Mouse (Mus musculus) ES-Bruce4 (cell line): Measurements from ENCODE around the gene Nenf. TPM values are rescaled to one million over a fixed set of nuclear protein-coding genes. Genes with fewer than 3 reads are reported as not detected.
A peak's percentile ranks its signal among the peaks of the same experiment; 100 is the strongest.

ENCODE experiments used
- H3K27ac ChIP-seq: 2 replicates; pipeline ENCODE4 v1.5.1; 2012; ENCODE audit warnings: low read length, inconsistent platforms; ENCODE audit not compliant: insufficient read depth
- H3K27me3 ChIP-seq: 2 replicates; pipeline ENCODE4 v1.6.1; 2012; ENCODE audit warnings: mild to moderate bottlenecking, low read length, inconsistent platforms; ENCODE audit not compliant: control insufficient read depth, poor library complexity, insufficient read depth, severe bottlenecking
- H3K36me3 ChIP-seq: 2 replicates; pipeline ENCODE4 v1.6.1; 2012; ENCODE audit warnings: inconsistent platforms, mild to moderate bottlenecking, low read length, moderate library complexity; ENCODE audit not compliant: control insufficient read depth, poor library complexity, insufficient read depth, severe bottlenecking
- H3K4me1 ChIP-seq: one replicate; pipeline ENCODE4 v1.8.1; 2011; ENCODE audit warnings: low read length; ENCODE audit not compliant: control insufficient read depth, insufficient read depth
- H3K4me3 ChIP-seq: 2 replicates; pipeline ENCODE4 v1.5.1; 2011; ENCODE audit warnings: low read depth, mild to moderate bottlenecking, low read length
- H3K9ac ChIP-seq: 2 replicates; pipeline ENCODE4 v1.6.1; 2012; ENCODE audit warnings: low read depth, mild to moderate bottlenecking, inconsistent platforms; ENCODE audit not compliant: poor library complexity, severe bottlenecking
- H3K9me3 ChIP-seq: replicated peaks from 2 replicates; pipeline ENCODE4 v1.6.1; 2012; ENCODE audit warnings: mild to moderate bottlenecking, low read length, inconsistent platforms; ENCODE audit not compliant: control insufficient read depth, poor library complexity, insufficient read depth, severe bottlenecking
- CTCF ChIP-seq: IDR thresholded peaks from one replicate; pipeline ENCODE4 v1.8.1; 2011; ENCODE audit warnings: low read depth, low read length
- EP300 ChIP-seq: IDR thresholded peaks from 2 replicates; pipeline ENCODE4 v1.6.1; 2011; ENCODE audit warnings: low read depth, low read length; ENCODE audit not compliant: insufficient read depth
- POLR2A ChIP-seq: IDR thresholded peaks from one replicate; pipeline ENCODE4 v1.8.1; 2011; ENCODE audit warnings: low read length; ENCODE audit not compliant: insufficient read depth
- polyA plus RNA-seq: library from polyadenylated mRNA; stranded (reverse); fragments of >200 nt; gene quantifications from 2 replicates; pipeline ENCODE4 v1.2.4, GENCODE M21; 2011; ENCODE audit warnings: low read depth; ENCODE audit not compliant: missing spikeins, insufficient read depth, insufficient read length

Nenf gene
- polyA plus RNA-seq, 1 experiment = 19.9 TPM

DNA sequence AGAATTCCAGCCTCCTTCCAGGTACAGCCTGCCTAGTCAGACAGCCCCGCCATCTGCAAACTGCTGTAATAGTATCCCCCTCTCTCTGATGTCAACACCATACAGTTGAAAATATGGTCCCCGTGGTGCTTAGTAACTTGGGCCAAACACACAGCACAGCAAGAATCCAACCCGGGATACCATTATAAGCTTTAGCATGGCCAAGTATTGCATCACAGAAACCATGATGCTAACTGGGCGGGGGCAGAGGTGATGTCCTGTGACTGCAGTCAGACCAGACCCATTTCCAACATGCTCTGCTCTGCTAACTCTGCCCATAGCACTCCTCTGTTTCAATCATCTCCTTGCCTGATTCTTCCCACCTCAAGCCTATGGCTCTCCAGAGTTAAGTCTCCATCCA, 4.1 kb downstream of the Nenf start:
- Histone ChIP-seq H3K36me3 (no peaks in the 10 kb centered on the region), H3K4me1 (no peaks in the 10 kb centered on the region), H3K9me3 (no peaks in the 10 kb centered on the region), H3K27ac (no peak overlapping the region), H3K4me3 (no peak overlapping the region), H3K27me3 (no peaks in the 10 kb centered on the region), H3K9ac (no peak overlapping the region)
- TF ChIP-seq POLR2A (no peak), CTCF (no peak), EP300 (no peak)

- Histone ChIP-seq H3K9ac (no peak overlapping the region), H3K27me3 (no peaks in the 10 kb centered on the region), H3K36me3 (no peaks in the 10 kb centered on the region), H3K4me3 (no peak overlapping the region), H3K9me3 (no peaks in the 10 kb centered on the region), H3K27ac (no peak overlapping the region), H3K4me1 (no peaks in the 10 kb centered on the region)
- TF ChIP-seq EP300 (no peak), CTCF (no peak), POLR2A (no peak)
These were observed 4.8 kb downstream of the Nenf start for GRCm38 (mm10) chr1:191313158-191313557.

DNA sequence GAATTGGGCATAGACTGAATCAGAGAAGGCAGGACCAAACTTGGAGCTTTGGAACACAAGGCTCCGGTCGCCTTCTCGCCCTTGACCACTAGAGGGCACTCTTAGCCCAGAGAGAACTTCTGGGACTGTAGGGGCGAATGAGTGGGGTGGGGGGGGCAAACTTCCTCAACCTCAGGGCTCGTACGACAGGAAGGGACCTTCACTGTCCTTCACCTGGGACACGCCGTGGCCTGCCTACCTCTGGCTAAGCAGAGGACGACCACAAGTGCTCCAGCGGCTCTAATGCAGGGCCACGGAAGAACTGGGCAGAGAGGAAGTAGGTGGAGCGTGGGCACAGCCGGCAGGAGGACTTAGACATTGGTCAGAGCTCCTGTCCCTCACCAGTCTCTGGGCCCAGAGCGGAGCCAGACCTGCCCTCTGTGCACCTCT, 5.5 kb downstream of the Nenf start:
- H3K9ac ChIP-seq = peak overlapping the region; percentile 4; the same call in 1 of the 2 replicates
- H3K9me3 ChIP-seq = no peaks in the 10 kb centered on the region
- peak overlapping the region; percentile 54 for H3K4me3 ChIP-seq
- no peaks in the 10 kb centered on the region for H3K27me3 ChIP-seq
- TF ChIP-seq EP300 (no peak), CTCF (peak; percentile 91), POLR2A (no peak)
- H3K36me3 ChIP-seq = no peaks in the 10 kb centered on the region
- no peak overlapping the region for H3K27ac ChIP-seq
- H3K4me1 ChIP-seq = no peaks in the 10 kb centered on the region

GRCm38 (mm10) chr1:191311296-191311898, 6.6 kb downstream of the Nenf start:
- Histone ChIP-seq H3K27me3 (no peaks in the 10 kb centered on the region), H3K9ac (no peak overlapping the region), H3K4me1 (no peaks in the 10 kb centered on the region), H3K9me3 (no peaks in the 10 kb centered on the region), H3K36me3 (no peaks in the 10 kb centered on the region), H3K27ac (no peak overlapping the region), H3K4me3 (no peak overlapping the region)
- no peak for TF ChIP-seq POLR2A
- TF ChIP-seq CTCF = no peak
- TF ChIP-seq EP300 = no peak

DNA sequence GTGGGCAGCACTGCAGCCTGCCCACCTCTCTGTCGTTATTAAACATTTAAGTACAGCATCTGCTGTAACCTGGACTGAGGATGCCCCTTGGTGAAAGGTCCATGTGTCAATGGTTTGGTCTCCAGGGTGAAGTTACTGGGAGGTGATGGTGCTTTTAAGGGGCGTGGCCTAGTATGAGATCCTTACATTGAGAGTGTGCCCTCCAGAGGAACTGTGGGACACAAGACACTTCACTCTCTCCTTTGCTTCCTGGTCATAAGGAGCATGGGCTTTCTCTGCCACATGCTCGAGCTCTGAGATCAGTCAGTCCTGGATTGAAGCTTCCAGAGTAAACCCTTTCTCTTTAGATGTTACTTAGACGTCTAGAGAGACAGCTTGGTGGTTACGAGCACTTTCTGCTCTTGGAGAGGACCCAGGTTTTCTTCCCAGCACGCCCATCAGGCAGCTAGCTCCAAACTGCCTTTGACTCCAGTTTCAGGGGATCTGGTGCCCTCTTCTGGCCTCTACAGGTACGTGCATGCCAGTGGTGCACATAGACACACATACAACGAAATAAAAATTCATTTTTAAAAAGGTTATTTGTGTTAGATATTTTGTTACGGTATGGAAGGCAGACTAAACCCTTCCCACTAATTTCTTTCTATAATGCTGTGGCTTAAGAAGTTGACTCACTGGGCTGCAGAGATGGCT, 10.1 kb downstream of the Nenf start:
- no peaks in the 10 kb centered on the region for H3K4me1 ChIP-seq
- no peak overlapping the region for H3K9ac ChIP-seq
- no peak overlapping the region for H3K4me3 ChIP-seq
- no peak overlapping the region for H3K27ac ChIP-seq
- TF ChIP-seq EP300 (no peak), CTCF (peak; percentile 67)
- H3K27me3 ChIP-seq = no peaks in the 10 kb centered on the region
- H3K9me3 ChIP-seq = no peaks in the 10 kb centered on the region
- H3K36me3 ChIP-seq = no peaks in the 10 kb centered on the region

DNA sequence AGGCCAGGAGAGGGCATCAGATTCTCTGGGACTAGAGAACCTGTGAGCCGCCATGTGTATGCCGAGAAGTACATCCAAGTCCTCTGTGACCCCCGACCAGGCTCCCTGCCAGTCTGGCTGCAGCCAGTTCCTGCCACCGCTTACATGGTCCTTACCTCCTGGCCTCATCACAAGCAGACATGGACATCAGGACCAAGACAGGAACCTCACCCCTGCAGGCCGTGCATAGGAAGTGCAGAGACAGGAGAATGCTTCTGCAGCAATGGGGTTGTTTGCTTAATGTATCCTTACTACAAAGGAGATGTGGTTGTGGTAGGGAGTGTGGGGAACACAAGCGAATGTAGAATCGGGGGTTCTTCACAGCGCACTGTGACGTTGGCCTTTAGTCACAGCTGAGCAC, 11.7 kb downstream of the Nenf start:
- Histone ChIP-seq H3K9ac (no peak overlapping the region), H3K4me1 (no peaks in the 10 kb centered on the region), H3K4me3 (no peak overlapping the region), H3K36me3 (no peaks in the 10 kb centered on the region), H3K27ac (no peak overlapping the region), H3K27me3 (no peaks in the 10 kb centered on the region), H3K9me3 (no peaks in the 10 kb centered on the region)
- no peak for TF ChIP-seq POLR2A
- no peak for TF ChIP-seq CTCF
- TF ChIP-seq EP300 = no peak
